Mouse (Mus musculus) adrenal gland, adult (tissue): ENCODE measurements around the gene 1700025G04Rik.
"Not testable (repeated sequence)": the region's sequence is repeated elsewhere in the genome, so short reads cannot be mapped to it uniquely, and the experiment has no call there.

Experiments used
- DNase-seq, 2 experiments: peaks; one replicate each; pipeline ENCODE4 v3.0.0; 2022 to 2023; ENCODE audit warnings: low spot score in 1 of 2; ENCODE audit not compliant: inconsistent age in 2 of 2

1700025G04Rik gene

GRCm38 (mm10) chr1:151807286-151807685, 282.6 kb downstream of the 1700025G04Rik start:
- no peak for DNase-seq

DNA sequence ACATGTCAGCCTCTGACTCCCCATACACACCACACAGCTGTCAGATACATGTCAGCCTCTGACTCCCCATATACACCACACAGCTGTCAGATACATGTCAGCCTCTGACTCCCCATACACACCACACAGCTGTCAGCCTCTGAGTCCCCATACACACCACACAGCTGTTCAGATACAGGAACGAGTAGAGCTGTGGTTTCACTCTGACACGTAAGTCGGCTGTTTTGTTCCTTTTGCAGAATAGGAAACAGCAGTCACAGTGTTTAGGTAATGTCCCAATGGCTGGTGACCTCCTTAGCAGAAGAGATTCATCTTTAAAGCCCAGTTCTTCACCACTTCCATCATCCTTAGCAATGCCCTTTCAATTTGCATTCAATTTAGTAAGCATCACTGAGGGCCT, 287.1 kb downstream of the 1700025G04Rik start:
- DNase-seq: not testable (repeated sequence)
